Mouse (Mus musculus): ENCODE results near the gene Slc7a8.
"Not testable (repeated sequence)": the region's sequence is repeated elsewhere in the genome, so short reads cannot be mapped to it uniquely, and the experiment has no call there.

The Slc7a8 gene

GRCm38 (mm10) chr14:54780836-54781609 is 723 bp downstream of the Slc7a8 start:
- peak; percentile 65 for DNase-seq (ENCODE audit: low spot score)

GRCm38 (mm10) chr14:54780084-54780483 is 1.7 kb downstream of the Slc7a8 start:
- DNase-seq (ENCODE audit: low spot score): no peak

- no peak for DNase-seq (ENCODE audit: low spot score)
Observed at GRCm38 (mm10) chr14:54777893-54778292, 3.9 kb downstream of the Slc7a8 start.

GRCm38 (mm10) chr14:54776768-54777167 is 5.0 kb downstream of the Slc7a8 start:
- DNase-seq (ENCODE audit: low spot score): no peak

- no peak for DNase-seq (ENCODE audit: low spot score)
Observed at GRCm38 (mm10) chr14:54775534-54776041, 6.2 kb downstream of the Slc7a8 start.

GRCm38 (mm10) chr14:54772333-54772856 is 9.4 kb downstream of the Slc7a8 start:
- no peak for DNase-seq (ENCODE audit: low spot score)

GRCm38 (mm10) chr14:54770373-54770772 is 11.4 kb downstream of the Slc7a8 start:
- no peak for DNase-seq (ENCODE audit: low spot score)

- no peak for DNase-seq (ENCODE audit: low spot score)
Observed at GRCm38 (mm10) chr14:54769068-54769425, 12.7 kb downstream of the Slc7a8 start.

- no peak for DNase-seq (ENCODE audit: low spot score)
Observed at GRCm38 (mm10) chr14:54768314-54769067, 13.3 kb downstream of the Slc7a8 start.

- DNase-seq (ENCODE audit: low spot score): not testable (repeated sequence)
Observed at GRCm38 (mm10) chr14:54766937-54767336, 14.8 kb downstream of the Slc7a8 start.

- no peak for DNase-seq (ENCODE audit: low spot score)
Observed at GRCm38 (mm10) chr14:54756382-54756781, 25.4 kb downstream of the Slc7a8 start.

GRCm38 (mm10) chr14:54754602-54755018 is 27.1 kb downstream of the Slc7a8 start:
- DNase-seq (ENCODE audit: low spot score): peak; percentile 66

- no peak for DNase-seq (ENCODE audit: low spot score)
Observed at GRCm38 (mm10) chr14:54753986-54754601, 27.7 kb downstream of the Slc7a8 start.

- DNase-seq (ENCODE audit: low spot score): no peak
Observed at GRCm38 (mm10) chr14:54752938-54753337, 28.8 kb downstream of the Slc7a8 start.

- DNase-seq (ENCODE audit: low spot score): no peak
Observed at GRCm38 (mm10) chr14:54751768-54752167, 30.0 kb downstream of the Slc7a8 start.

- no peak for DNase-seq (ENCODE audit: low spot score)
Observed at GRCm38 (mm10) chr14:54749238-54749637, 32.5 kb downstream of the Slc7a8 start.

- no peak for DNase-seq (ENCODE audit: low spot score)
Observed at GRCm38 (mm10) chr14:54747942-54748917, 33.5 kb downstream of the Slc7a8 start.

- no peak for DNase-seq (ENCODE audit: low spot score)
Observed at GRCm38 (mm10) chr14:54746038-54746437, 35.7 kb downstream of the Slc7a8 start.

GRCm38 (mm10) chr14:54744473-54744872 is 37.3 kb downstream of the Slc7a8 start:
- DNase-seq (ENCODE audit: low spot score): no peak

GRCm38 (mm10) chr14:54742375-54742774 is 39.4 kb downstream of the Slc7a8 start:
- DNase-seq (ENCODE audit: low spot score): no peak

- DNase-seq (ENCODE audit: low spot score): no peak
Observed at GRCm38 (mm10) chr14:54741721-54742120, 40.0 kb downstream of the Slc7a8 start.
